Mouse (Mus musculus): ENCODE data around the gene Cpm.

Gene Cpm

DNA sequence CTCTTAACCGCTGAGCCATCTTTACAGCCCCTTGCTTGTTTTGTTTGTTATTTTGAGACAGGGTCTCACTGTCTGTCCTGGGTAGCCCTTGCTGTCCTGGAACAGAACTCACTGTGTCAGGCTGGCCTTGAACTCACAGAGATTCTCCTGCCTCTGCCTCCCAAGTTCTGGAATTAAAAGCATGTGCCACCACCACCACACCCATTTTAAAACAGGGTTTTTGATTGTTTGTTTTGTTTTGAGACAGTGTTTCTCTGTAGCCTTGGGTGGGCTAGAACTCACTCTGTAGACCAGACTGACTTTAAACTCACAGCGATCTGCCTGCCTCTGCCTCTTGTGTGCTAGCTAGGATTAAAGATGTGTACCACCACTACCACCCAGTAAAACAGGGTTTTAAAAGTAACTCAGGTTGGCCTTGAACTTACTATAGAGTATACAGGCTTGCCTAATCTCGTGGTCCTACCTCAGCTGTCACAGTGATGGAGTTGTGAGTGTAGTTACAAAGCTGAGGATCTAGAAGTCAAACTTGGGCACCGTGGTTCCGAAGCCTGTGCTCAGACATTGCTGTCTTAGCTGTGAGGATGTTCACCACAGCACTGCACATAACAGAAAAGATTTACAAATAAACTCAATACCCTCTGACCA lies 4.4 kb downstream of the Cpm start:
- no peak for DNase-seq (ENCODE audit: low spot score in 2 of 2)

DNA sequence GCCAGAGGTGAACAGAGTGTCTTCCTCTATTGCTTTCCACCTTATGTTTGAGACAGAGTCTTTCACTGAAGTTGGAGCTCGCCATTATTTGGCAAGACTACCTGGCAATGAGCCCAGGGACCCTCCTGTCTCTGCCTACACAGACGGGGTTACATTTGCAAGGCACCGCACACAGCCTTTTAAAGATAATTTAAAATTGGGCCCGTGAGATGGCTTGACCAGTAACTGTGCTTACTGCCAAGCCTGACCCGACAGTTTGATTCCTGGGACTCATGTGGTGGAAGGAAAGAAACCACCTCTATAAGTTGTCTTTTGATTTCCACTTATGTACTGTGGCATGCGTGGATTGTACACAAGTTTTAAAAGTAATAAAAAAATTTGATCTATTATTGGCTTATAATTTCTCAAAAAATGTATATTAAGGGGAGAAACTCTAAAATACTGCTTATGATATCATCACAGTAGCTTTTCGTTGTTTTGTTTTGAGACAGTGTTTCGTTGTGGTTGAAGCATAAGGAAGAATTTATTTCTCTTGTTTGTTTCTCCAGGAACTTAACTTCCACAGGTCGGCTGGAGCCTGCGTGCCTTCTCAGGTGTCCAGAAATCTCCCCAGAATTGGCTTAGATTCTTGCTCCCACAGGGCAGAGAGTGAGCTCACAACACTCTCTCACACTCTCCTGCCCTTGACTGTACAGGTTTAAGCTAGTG lies 5.2 kb downstream of the Cpm start:
- DNase-seq (ENCODE audit: low spot score in 2 of 2): no peak

DNA sequence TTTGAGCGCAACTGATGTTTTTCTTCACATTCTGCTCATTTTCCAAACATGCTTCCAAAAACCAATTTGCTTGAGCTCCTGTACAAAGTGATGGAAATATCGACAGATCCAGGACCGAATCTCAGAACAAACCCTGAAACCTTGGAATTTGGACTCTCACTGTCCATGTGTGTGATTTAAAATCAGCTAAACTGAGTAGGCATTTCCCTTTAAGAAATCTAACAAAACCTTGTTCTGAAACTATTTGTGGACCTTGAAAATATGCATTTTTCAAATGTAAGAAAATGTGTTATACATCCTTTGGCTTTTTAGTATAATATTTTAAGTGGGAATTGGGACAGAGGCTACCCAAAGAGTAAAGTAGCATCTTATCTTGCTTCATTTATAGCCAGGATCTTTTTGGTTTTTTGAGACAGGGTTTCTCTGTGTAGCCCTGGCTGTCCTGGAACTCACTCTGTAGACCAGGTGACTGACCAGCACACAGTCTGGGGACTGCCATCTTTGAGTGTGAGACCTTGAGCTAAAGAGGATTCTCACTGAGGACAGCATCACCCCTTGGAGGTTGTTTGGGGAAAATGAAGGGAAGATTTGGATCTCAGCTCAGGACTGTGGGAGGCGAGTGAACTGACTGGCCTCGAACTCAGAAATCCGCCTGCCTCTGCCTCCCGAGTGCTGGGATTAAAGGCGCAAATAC lies 5.9 kb downstream of the Cpm start:
- no peak for DNase-seq (ENCODE audit: low spot score in 2 of 2)

DNA sequence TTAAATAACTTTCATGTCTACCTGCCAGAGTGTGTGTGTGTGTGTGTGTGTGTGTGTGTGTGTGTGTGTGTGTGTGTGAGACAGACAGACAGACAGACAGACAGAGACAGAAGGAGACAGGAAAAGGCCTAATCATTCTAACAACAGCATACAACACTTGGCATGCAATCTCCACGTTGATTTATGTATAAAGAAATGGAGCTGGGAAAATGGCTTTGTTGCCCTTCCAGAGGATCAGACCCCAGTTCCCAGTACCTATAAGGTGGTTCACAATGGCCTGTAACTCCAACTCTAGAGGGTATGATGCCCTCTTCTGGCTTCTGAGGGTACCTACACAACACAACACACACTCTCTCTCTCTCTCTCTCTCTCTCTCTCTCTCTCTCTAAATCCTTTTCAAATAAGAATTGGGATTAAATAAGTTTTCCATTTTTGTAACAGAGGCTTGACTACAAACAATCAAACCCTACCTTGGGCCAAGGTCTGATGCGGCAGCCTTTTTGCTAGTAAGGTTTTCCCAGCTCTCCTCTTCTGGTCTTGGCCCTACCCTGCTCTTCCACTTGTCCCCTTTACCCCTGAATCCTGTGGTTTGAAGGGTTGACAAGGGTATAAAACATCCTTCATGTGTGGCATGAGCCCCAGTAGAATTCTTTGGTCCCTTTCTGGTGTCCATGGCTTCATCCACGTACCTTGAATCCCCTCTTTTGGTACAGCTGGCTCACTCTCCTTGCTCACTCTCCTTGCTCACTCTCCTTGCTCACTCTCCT lies 6.7 kb downstream of the Cpm start:
- no peak for DNase-seq (ENCODE audit: low spot score in 2 of 2)

DNA sequence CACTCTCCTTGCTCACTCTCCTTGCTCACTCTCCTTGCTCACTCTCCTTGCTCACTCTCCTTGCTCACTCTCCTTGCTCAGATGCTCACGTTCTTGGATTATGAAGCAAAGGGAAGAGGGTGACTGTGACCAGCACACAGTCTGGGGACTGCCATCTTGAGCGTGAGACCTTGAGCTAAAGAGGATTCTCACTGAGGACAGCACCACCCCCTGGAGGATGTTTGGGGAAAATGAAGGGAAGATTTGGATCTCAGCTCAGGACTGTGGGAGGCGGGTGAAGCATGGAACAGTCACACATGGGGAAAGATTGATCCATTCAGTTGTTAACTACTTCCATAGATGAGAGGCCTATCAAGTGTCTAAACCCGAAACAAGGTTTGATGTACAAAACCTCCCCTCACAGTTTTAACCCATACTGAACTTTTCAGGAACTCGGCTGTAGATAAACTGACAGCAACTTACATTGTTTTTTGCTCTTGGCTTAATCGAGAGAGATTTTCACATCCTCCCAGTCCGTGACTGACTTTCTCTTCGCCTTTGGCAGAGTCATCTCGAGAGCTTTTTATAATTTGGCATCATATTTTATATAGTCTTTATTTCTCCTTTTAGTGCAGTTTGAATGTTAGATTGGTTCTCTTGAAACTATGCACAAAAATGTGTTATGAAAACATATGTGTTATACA lies 7.9 kb downstream of the Cpm start:
- DNase-seq (ENCODE audit: low spot score in 2 of 2): no peak

DNA sequence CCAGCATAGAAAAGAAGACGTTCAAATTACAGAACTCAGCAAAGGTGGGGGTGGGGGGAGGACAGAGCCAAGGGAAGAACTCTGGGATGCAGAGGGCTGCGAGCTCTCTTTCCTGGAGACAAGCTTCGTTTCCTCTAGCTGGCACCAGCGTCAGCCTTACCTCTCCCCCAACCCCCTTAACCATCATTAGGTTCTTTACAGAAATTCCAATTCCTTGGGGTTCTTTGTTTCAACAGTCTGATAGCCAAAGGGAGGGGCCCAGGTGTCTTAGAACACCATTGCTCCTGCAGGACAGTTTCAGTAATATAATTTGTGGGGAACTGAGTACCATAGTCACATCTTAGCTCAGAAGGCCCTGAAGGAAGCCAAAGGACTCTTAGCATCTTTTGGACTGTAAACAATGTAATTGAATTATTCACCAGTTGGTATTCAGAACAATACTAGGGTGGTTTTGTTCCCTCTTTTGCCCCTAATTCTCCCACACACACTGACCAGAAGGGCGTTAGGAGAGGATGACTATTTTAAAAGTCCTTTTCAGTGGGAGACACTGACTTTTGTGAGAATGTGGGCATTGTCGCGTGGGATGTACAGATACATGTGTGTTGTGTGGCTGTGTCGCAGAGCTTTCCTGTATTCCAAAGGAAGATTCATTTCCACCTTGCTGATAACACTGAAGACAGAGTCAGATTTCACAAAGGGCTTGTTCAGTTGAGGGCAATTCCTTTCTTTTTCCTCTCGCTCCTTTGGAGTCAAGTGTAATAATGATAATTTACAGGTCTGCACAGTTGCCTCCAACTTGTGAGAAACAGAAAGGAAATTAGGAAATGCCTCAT lies 8.7 kb downstream of the Cpm start:
- no peak for DNase-seq (ENCODE audit: low spot score in 2 of 2)

DNA sequence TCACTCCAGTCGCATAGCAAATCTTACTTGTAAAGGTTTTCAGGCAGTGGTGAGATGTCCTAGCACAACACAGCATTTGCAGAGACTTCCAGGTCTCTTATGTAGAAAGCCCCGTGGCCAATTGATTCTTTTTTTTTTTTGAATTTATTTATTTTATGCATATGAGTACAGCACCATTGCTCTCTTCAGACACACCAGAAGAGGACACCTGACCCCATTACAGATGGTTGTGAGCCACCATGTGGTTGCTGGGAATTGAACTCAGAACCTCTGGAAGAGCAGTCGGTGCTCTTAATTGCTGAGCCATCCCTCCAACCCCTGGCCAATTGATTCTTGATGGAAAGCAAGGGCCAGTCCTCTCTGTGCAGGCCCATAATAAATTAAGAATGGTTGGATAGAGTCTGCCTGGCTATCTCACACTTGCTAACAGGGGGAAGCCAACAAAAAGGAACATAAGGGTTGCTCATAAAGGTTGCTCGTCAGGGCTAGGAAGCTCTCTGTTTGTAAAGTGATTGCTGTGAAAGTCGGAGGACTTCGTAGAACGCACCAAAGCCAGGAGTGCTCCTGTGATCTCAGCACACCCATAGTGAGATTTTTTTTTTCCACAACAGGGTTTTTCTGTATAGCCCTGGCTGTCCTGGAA lies 9.4 kb downstream of the Cpm start:
- no peak for DNase-seq (ENCODE audit: low spot score in 2 of 2)

DNA sequence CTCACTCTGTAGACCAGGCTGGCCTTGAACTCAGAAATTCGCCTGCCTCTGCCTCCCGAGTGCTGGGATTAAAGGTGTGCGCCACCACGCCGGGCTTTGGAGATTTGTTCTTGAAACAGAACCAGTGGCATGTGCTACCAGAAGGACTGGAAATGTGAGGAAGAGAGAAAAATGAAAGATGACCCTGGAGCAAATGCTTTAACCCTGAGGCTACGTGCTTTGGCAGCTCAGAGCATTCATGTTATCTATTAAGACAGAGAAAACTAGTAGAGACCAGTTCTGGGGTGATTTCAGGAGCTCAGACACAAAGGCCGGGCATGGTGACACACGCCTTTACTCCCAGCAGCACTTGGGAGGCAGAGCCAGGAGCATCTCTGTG lies 9.9 kb downstream of the Cpm start:
- no peak for DNase-seq (ENCODE audit: low spot score in 2 of 2)

DNA sequence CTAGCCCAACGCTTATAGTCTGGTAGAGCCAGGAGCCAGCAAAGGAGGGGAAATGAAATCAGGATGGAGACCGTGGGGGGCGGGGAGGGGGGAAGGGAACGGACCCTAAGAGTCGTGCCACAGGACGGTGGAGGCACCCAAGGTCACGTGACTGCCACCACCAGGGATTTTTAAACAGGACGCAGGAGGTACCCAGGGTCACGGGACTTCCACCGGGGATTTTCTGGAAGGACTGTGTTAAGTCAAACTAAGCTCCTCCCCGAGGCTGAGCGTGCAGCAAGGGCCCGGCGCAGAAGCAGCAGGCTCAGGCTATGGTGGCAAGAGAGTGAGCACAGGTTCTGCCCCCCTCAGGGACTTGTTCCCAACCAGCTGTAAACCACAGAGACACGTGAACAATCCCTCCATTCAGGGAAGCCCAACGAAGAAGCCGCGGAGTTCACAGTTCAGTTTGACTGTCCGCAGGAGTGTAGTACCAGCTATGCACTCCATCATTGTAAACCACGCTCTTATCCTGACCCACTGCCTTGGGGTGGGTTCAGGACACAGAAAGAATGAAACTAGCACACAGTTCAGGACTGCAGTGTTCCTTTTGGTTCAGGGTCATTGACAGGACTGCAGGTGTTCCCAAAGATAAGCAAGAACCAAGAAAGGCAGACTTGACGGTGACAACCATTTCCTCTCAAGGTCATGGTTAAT lies 10.7 kb downstream of the Cpm start:
- no peak for DNase-seq (ENCODE audit: low spot score in 2 of 2)

DNA sequence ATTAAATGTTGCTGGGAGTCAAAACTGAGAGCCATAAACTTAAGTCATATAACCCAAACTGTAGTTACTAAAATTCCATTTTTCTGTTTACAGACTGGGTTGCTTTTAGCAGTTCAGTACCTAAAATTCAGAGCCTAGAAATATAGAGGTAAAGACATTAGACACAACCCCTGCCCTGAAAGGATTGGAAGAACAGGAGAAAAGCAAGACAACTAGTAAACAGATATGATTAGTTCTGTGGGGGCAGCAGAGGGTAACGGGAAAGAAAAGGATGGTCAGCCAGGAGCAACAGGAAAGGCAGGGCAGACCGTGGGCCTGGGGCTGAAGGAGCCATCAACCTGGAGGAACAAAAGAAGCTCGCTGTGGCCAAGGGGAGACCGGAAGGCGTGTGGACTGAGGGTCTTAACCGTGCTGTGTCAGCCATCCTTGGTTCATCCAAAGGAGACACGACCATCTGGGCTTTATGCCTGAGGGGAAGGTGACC lies 11.3 kb downstream of the Cpm start:
- DNase-seq (ENCODE audit: low spot score in 2 of 2): no peak

DNA sequence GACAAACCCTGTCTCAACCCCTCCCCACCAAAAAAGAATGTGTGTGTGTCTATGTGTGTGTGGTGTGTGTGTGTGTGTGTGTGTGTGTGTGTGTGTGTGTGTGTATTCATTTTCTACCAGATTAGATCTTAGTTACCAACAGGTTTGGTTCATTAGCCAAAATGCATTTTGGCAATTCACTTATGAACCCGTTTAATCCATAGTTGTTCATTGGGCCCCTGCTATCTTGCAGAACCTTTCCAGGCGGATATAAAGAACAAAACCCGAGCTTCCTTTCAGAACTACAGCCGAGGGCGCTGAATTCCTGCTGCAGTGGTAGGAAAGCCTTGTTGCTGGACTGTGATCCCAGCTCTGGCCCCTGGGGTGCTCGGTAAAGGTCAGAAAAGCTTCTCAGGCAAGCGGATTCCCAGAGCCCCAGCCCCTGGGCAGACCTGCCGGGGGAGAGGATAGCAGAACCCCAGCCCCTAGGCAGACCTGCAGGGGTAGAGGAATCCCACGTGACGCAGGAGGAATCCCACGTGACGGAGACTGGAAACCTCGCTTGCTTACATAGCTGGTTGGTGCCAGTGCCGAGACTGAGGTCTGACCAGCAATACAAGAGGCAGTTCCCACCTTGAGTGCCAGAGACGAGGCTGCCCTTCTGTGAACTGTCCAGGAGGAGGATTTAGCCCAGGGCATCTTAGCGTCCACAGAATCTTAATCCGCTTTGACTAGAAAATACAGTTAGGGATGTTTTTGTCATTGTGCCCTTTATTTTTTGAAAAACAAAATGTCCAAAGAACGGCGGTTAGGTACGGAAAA lies 12.3 kb downstream of the Cpm start:
- DNase-seq (ENCODE audit: low spot score in 2 of 2): no peak

DNA sequence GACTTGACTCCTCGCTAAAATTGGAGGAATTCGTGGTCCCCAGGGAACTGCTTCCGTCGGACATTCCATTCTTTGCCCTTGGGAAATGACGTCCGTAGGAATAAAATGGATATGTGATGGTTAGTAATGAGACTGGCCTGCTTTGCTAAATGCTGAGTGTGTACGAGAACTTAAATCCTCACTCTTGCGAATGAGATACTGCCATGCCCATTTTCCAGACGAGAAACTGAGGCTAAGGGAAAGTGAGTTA lies 12.8 kb downstream of the Cpm start:
- DNase-seq (ENCODE audit: low spot score in 2 of 2): no peak

DNA sequence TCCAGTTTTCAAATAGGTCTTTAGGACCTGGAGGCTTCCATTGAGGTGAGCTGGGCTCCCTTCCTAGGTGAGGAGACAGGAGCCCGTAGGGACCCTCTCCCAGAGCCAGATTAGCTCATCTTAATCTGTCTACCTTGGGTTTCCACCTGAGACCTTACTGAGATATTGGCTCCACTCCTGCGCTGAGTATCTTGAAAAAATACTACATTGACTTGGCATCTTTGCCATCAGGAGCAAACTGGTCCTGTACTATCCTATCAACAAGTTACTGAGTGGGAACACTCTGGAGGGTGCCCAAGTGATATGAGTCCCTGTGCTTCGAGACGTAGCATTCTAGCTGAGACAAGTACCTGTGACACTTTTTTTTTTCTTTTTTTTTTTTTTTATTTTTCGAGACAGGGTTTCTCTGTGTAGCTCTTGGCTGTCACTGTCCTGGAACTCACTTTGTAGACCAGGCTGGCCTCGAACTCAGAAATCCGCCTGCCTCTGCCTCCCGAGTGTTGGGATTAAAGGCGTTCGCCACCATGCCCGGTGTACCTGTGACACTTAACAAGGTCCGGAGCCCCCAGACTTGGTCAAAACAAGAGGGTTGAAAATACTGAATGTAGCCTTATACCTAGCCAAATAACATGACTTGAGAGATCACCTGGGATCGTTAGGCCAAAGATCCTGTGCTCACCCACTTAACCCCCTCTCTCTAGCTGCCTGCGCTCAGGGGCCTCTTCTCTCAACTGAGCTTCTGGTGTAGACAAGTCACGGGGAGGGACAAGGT lies 13.4 kb downstream of the Cpm start:
- DNase-seq (ENCODE audit: low spot score in 2 of 2): no peak

DNA sequence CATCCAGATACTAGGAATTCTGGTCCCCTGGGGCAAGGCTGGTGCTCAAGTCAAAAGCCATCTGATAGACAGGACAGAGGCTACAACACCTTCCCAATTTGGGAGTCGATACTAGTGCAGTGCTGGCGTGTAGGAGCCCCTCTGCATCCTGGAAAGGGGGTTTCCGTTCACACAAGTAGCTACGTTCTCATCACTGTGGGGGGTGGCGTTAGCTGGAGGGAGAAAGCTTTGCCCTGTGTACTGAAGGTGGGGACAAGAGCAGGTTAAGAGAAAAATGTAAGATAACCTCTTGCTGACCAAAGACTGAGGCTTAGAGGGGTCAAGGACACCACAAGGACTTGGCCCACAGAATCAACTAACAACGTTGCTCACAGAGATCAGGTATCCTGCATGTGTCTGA lies 14.0 kb downstream of the Cpm start:
- DNase-seq (ENCODE audit: low spot score in 2 of 2): no peak

DNA sequence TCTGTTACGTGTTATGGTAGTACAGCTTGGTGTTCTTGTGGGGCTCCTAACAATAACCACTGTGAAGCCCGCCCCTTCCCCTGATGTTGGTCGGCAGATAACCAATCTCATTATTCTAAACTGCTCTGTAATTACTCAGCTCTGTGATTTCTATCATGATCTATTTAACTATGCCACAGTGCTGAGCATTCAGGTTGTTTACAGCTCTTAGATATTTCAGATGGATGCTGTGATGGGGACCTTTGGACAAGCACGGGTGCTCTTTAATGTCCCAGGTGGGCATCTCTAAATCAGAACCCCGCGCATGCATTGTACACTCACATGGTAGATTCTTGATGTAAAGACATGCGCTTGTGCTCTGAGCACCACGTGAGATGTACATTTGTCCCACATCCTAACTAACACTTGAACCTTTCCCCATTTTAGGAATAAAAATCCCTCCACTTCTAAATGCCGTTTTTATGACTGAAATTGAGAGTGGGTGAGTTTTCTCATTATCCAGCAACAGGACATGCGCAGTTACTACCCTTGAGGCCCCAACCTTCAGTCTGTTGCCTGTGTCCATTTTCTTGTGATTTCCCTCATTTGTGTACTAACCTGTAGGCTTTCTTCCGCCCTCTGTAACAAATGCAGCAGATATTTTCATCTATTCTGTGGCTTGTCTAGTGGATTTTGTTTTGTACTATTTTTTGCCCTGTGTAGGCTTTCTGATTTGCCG lies 14.6 kb downstream of the Cpm start:
- DNase-seq (ENCODE audit: low spot score in 2 of 2): no peak

DNA sequence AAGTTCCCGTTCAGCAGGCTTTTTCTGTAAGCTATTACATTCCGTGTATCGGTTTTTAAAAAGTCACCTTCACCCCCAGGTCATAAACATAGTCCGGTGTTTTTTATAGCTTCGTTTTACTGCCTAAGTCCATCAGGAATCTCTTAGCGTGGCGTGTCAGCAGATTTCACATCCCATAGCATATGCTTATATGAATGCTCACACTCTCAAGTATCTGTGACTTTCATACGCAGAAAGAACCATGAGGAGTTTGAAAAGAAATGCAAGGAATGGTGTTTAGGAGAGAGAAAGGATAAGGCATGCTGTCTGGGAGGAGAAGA lies 15.1 kb downstream of the Cpm start:
- DNase-seq (ENCODE audit: low spot score in 2 of 2): no peak

DNA sequence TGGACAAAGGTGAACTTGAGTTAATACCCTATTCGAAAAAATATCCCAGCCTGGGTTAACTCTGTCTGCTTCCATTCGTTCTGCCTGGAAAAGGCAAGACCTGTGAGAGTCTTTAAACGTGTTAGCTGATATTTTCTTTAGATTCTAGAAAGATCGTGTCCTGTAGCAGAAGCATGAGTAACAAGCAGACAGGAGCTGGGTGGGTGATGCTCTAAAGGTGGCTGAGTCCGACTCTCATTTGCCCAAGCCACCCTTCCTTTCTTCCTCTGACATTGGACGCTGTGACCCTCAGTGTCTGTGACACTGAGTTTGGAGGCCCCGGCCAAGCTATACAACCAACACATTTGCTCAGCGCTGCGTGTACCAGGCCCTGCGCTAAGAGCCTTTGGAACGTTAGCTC lies 15.5 kb downstream of the Cpm start:
- DNase-seq (ENCODE audit: low spot score in 2 of 2): no peak

DNA sequence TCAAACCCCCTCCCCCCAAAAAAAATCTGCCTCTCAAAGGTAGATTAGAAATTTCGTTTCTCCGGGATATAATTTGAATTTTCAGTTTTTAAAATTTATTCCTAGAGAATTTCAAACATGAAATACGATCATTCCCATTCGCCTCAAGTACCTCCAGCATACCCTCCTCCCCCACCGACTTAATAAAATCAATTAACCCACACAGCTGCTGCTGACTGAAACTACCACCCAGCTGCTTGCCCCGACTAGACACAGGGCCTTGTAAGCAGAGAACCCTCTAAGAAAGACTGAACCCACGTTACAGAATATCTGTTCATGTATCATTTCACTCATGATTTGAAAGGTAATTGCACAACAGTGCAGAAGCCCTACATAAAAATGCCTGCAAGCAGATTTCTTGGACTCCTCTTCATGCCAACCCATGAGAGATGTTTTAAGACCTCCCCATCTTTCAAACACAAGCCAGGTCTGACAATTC lies 16.2 kb downstream of the Cpm start:
- no peak for DNase-seq (ENCODE audit: low spot score in 2 of 2)

Data from frontal cortex, postnatal 10 days (tissue).